Mouse (Mus musculus) lung, postnatal 25 days (tissue): ENCODE results near the gene Vmn1r185.
"Not testable (repeated sequence)": the region's sequence is repeated elsewhere in the genome, so short reads cannot be mapped to it uniquely, and the experiment has no call there.

Experiments used
- DNase-seq: peaks from one replicate; pipeline ENCODE4 v3.0.0; 2022; ENCODE audit warnings: low spot score

The Vmn1r185 gene

DNA sequence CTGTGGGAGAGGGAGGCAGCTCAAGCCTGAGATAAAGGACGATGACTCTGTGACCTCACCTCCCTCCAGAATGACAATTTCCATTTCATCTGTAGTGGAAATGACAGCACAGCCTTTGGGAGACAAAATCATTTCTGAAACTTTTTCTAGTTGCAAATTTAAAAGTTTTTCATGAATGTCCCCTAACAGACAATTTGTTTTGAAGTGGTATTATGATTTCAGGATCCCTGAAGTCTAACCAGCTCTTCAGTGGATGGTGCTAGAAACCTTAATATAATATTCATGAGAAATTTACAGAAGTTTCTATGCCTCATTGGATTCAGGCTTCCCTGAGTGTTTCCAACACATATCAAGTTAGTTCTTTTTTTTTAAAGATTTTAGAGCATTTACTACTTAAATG lies at the start of gene Vmn1r185:
Gene Vmn1r185 (minus strand): TSS at position 101 of the 400 bp plus-strand sequence.
- not testable (repeated sequence) for DNase-seq

DNA sequence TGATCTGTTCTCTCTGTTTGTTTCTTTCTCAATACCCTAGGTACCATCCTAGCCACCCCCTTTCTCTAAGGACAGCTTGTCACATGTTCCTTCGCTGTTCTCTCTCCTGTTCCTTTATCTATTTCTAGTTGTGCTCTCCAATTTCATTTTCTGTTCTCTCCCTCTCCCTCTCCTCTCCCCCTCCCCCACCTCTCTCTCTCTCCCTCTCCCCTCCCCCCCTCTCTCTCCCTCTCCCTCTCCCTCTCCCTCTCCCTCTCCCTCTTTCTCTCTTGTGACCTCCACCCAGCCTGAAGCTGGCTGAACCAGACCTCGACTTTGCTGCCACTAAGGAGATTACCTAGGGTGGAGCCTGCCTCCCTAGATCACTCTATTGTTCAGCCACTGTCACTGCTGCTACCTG lies 49.2 kb upstream of the Vmn1r185 start:
- DNase-seq: not testable (repeated sequence)

DNA sequence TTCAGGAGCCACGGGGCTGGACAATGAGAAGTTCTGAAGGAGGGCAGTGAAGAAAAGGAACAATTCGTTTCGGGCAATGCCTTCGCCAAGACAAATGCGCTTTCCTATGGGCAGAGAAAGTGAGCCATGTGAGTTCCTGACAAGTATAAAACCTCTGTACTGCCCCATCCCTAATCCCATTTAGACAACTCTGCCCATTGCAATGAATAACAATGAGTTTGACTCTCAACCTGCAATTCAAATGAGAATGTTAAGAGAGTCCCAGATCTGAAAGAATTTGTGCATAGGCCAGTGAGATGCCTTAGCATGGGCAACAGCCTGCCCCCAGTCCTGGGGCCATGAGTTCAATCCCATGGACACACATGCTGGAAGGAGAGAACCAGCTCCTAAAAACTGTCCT lies 47.7 kb upstream of the Vmn1r185 start:
- no peak for DNase-seq

DNA sequence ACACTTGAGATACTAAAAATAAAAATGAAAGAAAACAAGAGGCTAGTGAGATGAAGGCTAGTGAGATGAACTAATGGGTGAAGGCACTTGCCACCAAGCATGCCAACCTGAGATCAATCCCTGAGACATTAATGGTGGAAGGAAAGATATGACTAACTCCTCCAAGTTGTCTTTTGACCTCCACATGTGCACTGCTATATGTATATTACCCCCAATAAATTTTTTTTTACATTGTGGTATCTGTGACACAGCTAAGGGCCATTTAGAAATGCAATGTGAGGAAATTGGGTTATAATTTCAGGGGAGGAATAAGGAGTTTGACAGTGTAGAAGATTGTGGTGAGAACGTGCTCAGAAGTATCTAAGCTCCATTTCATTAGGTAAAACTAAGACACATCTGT lies 28.5 kb downstream of the Vmn1r185 start:
- no peak for DNase-seq

DNA sequence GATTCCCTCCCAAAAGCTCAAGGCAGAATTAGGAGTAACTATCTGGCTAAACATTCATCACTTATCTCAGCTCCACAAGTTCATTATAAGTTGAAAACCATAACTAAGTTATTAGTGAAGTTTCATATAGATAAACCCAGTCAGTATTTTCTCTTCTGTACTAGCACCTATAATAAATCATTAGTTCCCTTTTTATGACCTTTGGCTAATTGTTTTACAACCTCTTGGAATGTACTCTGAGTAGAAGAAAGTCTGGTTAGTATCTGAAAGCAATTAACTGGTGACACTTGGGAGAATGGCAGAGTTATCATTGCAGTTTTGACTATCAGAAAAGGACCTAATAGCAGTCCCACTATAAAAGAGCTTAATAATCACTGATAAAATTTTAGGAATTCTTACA lies 29.2 kb downstream of the Vmn1r185 start:
- no peak for DNase-seq
